Mouse (Mus musculus) neural tube, embryonic 11.5 days (tissue): Measurements from ENCODE around the gene Rad21l. TPM values are rescaled to one million over a fixed set of nuclear protein-coding genes. Genes with fewer than 3 reads are reported as not detected.
A peak's percentile ranks its signal among the peaks of the same experiment; 100 is the strongest.

ENCODE experiments used
- ATAC-seq: fragments of 200-750 bp; cut with Nextera tagmentation; 2 replicates; pipeline ENCODE4 v1.8.0; 2017; ENCODE audit warnings: moderate number of reproducible peaks, mild to moderate bottlenecking, moderate TSS enrichment, moderate library complexity; ENCODE audit not compliant: insufficient read depth, low FRiP score, low TSS enrichment
- DNase-seq: peaks from one replicate; pipeline ENCODE4 v3.0.0-alpha.2; 2015; ENCODE audit warnings: low spot score
- H3K27ac ChIP-seq: fragments of 300-500 bp; sonication (generic); 2 replicates; pipeline ENCODE4 v1.5.1; 2014; ENCODE audit warnings: low read depth, mild to moderate bottlenecking, low read length
- H3K27me3 ChIP-seq: fragments of 300-500 bp; sonication (generic); 2 replicates; pipeline ENCODE4 v1.6.1; 2014; ENCODE audit warnings: mild to moderate bottlenecking, low read length, mixed read lengths; ENCODE audit not compliant: control insufficient read depth, insufficient read depth
- H3K36me3 ChIP-seq: fragments of 300-500 bp; sonication (generic); 2 replicates; pipeline ENCODE4 v1.6.1; 2014; ENCODE audit warnings: mild to moderate bottlenecking, low read length, moderate library complexity, mixed read lengths; ENCODE audit not compliant: control insufficient read depth, insufficient read depth
- H3K4me1 ChIP-seq: fragments of 300-500 bp; sonication (generic); 2 replicates; pipeline ENCODE4 v1.6.1; 2014; ENCODE audit warnings: low read length, mixed read lengths; ENCODE audit not compliant: control insufficient read depth, insufficient read depth
- H3K4me2 ChIP-seq: fragments of 300-500 bp; sonication (generic); 2 replicates; pipeline ENCODE4 v1.6.1; 2014; ENCODE audit warnings: low read depth, mild to moderate bottlenecking, moderate library complexity
- H3K4me3 ChIP-seq: fragments of 300-500 bp; sonication (generic); 2 replicates; pipeline ENCODE4 v1.5.1; 2014; ENCODE audit warnings: low read depth, low read length
- H3K9ac ChIP-seq: fragments of 300-500 bp; sonication (generic); 2 replicates; pipeline ENCODE4 v1.6.1; 2014; ENCODE audit warnings: mild to moderate bottlenecking, low read length
- H3K9me3 ChIP-seq: fragments of 300-500 bp; sonication (generic); 2 replicates; pipeline ENCODE4 v1.6.1; 2016; ENCODE audit warnings: low read length; ENCODE audit not compliant: control insufficient read depth
- WGBS: fragments of 180-500 bp; shearing (Covaris S2); extraction: QIAGEN DNeasy Blood & Tissue Kit; methylation state at CpG from one replicate; pipeline ENCODE4 v1.1.7; 2014; 5-methylcytosine and 5-hydroxymethylcytosine counted together
- polyA plus RNA-seq: library from polyadenylated mRNA; unstranded; fragments of >200 nt; fragmentation: Nextera tagmentation; extraction: Ambion mirVana; gene quantifications from 2 replicates; pipeline ENCODE4 v1.2.1, GENCODE M21; 2014

Gene Rad21l
- polyA plus RNA-seq = 0.19 TPM in 2 replicates

DNA sequence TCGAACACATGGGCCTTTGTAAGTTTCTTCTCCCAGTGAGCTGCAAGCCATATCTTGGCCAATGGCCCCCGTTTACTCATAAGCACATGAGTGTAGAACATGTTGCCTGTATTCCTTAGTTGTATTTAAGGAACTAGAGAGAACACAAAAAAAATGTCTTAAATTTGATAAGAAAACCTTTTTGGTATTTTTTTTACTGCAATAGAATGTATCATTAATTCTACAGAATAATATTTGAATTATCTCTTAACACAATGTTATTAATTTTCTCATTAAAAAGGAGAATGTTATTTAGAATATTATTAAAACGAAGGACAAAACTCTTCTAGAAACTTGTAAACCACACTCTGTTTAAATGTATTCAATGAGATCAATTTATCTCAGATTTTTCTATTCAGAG is at the start of gene Rad21l:
Gene Rad21l (minus strand): TSS at position 101 of the 400 bp plus-strand sequence.
- Histone ChIP-seq H3K9me3 (no peaks in the 10 kb centered on the region), H3K27ac (no peak within 1 kb of the TSS), H3K27me3 (no peaks in the 10 kb centered on the region), H3K4me2 (no peak within 1 kb of the TSS), H3K4me3 (no peak within 1 kb of the TSS), H3K9ac (no peak within 1 kb of the TSS), H3K36me3 (no peaks in the 10 kb centered on the region), H3K4me1 (no peaks in the 10 kb centered on the region)
- no peak for ATAC-seq
- 78% methylated on average over 3 of the region's 3 CpGs for WGBS
- DNase-seq = no peak

DNA sequence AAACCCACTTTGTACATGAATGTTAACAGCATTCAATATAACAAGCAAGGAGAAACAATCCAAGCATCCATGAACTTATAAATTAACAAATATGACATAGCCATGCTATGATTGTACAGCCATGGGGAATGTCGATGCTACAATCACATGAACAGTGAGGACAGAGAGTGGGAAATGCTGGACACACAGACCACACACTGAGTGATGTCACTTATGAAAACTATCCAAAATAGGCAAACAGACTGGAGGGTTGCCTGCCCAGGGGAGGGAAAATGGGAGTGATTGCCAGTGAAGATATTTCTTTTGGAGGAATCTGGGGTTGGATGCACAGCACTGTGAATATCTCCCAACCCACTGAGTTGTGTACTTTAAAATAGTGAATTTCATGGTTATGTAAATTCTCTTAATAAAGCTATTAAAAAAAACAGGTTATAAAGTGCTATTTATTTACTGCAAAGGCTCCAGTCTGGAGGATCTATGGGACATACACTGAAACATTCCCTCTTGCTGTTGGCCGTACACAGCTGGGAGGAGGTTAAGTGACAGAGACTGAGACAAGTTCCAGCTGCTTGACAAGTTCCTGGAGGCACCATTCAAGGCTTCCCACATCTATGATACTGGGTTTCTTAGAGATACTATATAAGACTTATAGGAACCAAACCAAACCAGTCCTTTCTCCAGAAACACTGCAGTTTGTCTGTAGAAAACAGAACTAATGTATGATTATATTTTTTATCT is 48.2 kb upstream of the Rad21l start:
- Histone ChIP-seq H3K27me3 (no peaks in the 10 kb centered on the region), H3K9me3 (no peaks in the 10 kb centered on the region), H3K27ac (no peak overlapping the region), H3K4me1 (no peaks in the 10 kb centered on the region), H3K36me3 (peaks cover 4% of the 10 kb centered on the region), H3K9ac (no peak overlapping the region), H3K4me2 (no peak overlapping the region), H3K4me3 (no peak overlapping the region)
- WGBS = 97% methylated on average over 2 of the region's 2 CpGs
- no peak for ATAC-seq
- no peak for DNase-seq

DNA sequence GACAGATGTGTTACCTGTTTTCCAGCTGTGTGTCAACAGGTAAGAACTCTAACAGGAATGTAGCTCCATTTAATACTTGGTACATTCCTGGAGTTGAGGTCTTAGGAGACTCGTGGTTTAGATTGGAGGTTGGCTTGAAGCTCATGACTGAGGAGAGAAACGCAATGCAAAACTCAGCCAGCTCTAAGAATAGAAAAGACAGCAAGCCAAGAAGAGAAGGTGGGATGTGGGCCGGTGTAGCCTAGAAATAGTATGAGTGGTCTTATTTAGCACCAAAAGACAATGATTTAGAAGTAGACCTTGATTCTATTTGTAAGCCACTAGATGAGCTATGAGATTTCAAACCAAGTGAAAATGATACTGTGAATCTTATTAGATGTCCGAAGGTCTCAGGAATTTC is 47.2 kb upstream of the Rad21l start:
- H3K4me2 ChIP-seq = no peak overlapping the region
- 96% methylated on average over 4 of the region's 4 CpGs for WGBS
- no peak for ATAC-seq
- H3K4me3 ChIP-seq = no peak overlapping the region
- DNase-seq = no peak
- H3K27ac ChIP-seq = no peak overlapping the region
- H3K4me1 ChIP-seq = no peaks in the 10 kb centered on the region
- H3K9me3 ChIP-seq = no peaks in the 10 kb centered on the region
- H3K9ac ChIP-seq = no peak overlapping the region
- no peaks in the 10 kb centered on the region for H3K27me3 ChIP-seq
- peaks cover 4% of the 10 kb centered on the region for H3K36me3 ChIP-seq

DNA sequence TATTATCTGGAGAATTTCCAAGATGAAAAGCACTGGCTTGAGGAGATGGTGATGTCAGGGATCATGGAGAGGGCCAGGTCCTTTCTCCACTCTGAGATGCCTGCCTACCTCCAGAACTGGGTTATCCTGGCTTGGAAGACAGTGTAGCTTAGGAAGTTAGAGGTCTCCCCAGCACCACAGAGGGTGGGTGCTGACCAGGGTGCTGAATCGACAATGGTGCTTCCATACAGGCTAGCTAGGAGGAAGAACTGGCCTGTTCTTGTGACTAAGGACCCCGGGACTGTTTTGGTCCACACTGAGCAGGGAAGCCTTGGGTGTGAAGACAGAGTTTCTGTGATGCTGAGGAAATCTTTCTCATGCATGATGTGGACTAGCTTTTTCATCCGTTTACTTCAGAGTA is 44.3 kb upstream of the Rad21l start:
- DNase-seq (peak; percentile 45), ATAC-seq (no peak)
- no peaks in the 10 kb centered on the region for H3K4me1 ChIP-seq
- H3K4me3 ChIP-seq = no peak overlapping the region
- H3K27me3 ChIP-seq = no peaks in the 10 kb centered on the region
- no peak overlapping the region for H3K4me2 ChIP-seq
- H3K27ac ChIP-seq = no peak overlapping the region
- no peaks in the 10 kb centered on the region for H3K9me3 ChIP-seq
- H3K36me3 ChIP-seq = peaks cover 2% of the 10 kb centered on the region
- WGBS = 40% methylated on average over 3 of the region's 3 CpGs
- H3K9ac ChIP-seq = no peak overlapping the region

DNA sequence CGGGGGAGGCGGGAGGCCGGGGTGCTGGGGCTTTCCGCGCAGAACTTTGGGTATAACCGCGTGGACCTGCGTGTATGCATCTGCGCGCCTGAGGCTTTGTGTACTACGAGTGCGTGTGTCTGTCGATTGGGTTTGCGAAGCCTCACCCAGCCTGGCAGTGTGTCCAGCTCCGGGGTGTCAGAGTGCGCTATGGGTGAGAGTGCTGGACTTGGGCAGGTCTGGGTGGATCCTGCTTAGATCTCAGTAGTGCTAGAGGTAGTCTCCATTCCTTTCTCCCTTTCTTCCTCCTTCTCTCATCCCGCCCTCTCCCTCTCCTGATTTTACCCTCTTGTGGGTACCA is 34.5 kb upstream of the Rad21l start:
- Histone ChIP-seq H3K27ac (no peak overlapping the region), H3K4me1 (no peaks in the 10 kb centered on the region), H3K36me3 (no peaks in the 10 kb centered on the region), H3K4me2 (peak overlapping the region; percentile 99), H3K9ac (peak overlapping the region; percentile 84), H3K4me3 (peak overlapping the region; percentile 65), H3K27me3 (peaks cover 10% of the 10 kb centered on the region), H3K9me3 (no peaks in the 10 kb centered on the region)
- peak; percentile 39 for ATAC-seq
- WGBS = 3% methylated on average over 17 of the region's 17 CpGs
- DNase-seq = no peak

DNA sequence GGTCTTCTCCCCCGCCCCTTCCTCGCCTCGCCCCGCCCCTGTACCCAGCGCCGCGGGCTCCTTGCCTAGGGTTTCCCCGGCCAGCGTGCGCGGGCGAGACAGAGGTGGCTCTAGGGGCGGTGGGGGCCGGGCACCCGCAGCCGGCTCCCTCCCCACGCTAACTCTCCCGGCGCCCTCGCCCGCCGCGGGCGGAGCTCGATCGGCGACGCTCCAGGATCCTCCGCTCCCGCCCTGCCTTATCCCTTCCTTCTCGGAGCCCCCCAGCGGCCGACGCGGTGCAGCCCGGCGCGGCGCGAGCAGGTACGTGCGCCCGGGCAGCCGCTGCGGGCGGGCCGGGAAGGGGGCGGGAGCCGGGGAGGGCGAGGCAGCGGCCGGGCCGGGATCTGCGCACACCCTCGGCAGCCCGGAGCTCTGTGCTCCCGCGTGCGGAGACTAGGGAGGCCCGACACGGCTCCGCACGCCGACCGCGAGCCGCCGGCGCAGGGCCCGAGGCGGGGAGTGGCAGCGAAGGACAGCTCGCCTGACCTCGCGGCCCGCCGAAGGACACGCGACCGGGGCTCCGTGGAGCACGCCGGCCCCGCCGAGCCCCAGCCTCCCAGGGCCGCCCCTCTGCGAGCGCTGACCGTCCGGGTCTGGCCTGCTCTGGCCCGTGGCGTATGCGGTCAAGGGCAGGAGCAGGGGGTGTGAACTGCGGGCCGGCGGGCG is 34.0 kb upstream of the Rad21l start:
- Histone ChIP-seq H3K4me1 (no peaks in the 10 kb centered on the region), H3K9ac (peak overlapping the region; percentile 84), H3K27me3 (peaks cover 10% of the 10 kb centered on the region), H3K36me3 (no peaks in the 10 kb centered on the region), H3K4me3 (peak overlapping the region; percentile 65), H3K27ac (no peak overlapping the region), H3K9me3 (no peaks in the 10 kb centered on the region), H3K4me2 (peak overlapping the region; percentile 99)
- ATAC-seq = peak; percentile 90
- WGBS = under 1% methylated on average over 65 of the region's 97 CpGs
- DNase-seq = peak; percentile 78

DNA sequence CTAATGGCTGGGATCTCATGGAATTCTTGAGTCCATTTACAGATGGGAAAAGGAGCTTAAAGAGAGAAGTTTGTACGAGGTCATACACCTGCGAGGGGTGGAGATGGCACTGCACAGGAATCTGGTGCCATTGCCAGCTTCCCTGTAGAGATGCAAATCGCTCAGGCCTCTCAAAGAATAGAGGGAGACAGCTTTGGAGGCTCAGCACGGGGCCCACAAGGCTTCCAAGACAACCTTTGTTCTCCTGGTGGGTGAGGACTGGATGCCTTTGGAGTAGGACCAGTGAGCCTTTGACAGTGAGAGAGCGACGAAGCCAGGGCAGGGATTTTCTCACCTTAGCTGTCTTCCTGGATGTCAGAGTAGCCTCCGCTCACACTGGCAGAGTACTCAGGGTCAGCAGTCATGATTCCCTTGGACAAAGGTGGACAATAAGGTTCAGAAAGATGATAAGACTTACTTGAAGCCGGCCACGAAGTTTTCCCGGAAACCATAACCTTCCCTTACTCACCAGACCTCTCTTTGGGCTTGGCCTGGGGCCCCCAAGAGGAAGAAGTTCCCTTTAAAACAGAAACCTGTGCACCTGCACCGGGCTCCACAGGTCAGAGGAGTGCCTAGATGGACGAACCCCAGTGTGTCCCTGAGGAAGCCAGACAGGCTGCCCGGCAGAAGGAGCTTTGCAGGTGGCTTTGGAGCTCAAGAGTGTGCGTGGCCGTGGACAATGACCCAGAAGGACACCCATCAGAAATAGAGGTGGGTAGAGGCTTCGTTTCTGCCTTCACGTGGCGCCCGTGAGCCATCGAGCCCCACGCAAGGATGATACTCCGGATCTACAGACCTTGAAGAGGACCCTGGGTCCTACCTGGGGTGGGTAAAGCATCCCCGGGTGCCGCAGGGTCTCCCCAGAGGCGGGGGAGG is 33.2 kb upstream of the Rad21l start, which contains the start of gene Tmem74b:
Gene Tmem74b (plus strand): TSS at position 778 of the 915 bp plus-strand sequence.
- WGBS = 4% methylated on average over 25 of the region's 25 CpGs
- DNase-seq = no peak
- Histone ChIP-seq H3K27me3 (peaks cover 10% of the 10 kb centered on the region), H3K4me1 (no peaks in the 10 kb centered on the region), H3K9me3 (no peaks in the 10 kb centered on the region), H3K27ac (no peak within 1 kb of the TSS), H3K4me2 (peak within 1 kb of the TSS; percentile 99), H3K4me3 (peak within 1 kb of the TSS; percentile 65), H3K36me3 (no peaks in the 10 kb centered on the region), H3K9ac (peak within 1 kb of the TSS; percentile 84)
- ATAC-seq = no peak

DNA sequence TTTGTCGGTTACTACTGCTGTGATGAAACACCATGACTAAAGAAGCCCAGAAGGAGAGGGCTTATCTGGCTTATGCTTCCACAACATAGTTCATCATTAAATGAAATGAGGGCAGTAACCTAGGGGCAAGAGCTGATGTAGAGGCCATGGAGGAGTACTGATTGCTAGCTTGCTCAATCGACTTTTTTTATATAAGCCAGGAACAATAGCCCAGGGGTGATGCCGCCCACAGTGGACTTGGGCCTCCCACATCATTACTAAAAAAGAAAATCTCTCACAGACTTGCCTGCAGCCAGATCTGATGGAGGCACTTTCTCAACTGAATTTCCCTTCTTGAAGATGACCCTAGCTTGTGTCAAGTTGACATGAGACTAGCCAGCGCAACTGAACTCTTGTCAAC is 14.6 kb upstream of the Rad21l start:
- no peak for DNase-seq
- ATAC-seq = no peak
- 87% methylated on average over 4 of the region's 4 CpGs for WGBS
- no peak overlapping the region for H3K4me3 ChIP-seq
- H3K4me2 ChIP-seq = no peak overlapping the region
- no peaks in the 10 kb centered on the region for H3K9me3 ChIP-seq
- H3K27ac ChIP-seq = no peak overlapping the region
- no peaks in the 10 kb centered on the region for H3K36me3 ChIP-seq
- no peak overlapping the region for H3K9ac ChIP-seq
- H3K4me1 ChIP-seq = no peaks in the 10 kb centered on the region
- H3K27me3 ChIP-seq = no peaks in the 10 kb centered on the region
